Mouse (Mus musculus) megakaryocyte, embryonic 14.5 days (primary cell): Measurements from ENCODE around the gene B4galt5. TPM values are rescaled to one million over a fixed set of nuclear protein-coding genes. Genes with fewer than 3 reads are reported as not detected.

Experiments
- H3K27me3 ChIP-seq: replicated peaks from 2 replicates; pipeline ENCODE3; 2012; ENCODE audit warnings: inconsistent platforms
- H3K36me3 ChIP-seq: replicated peaks from 2 replicates; pipeline ENCODE3; 2012; ENCODE audit warnings: low read length, inconsistent platforms, mixed read lengths
- H3K4me1 ChIP-seq: 2 replicates; pipeline ENCODE4 v1.6.1; 2012; ENCODE audit warnings: inconsistent platforms
- H3K4me3 ChIP-seq: replicated peaks from 2 replicates; pipeline ENCODE3; 2012; ENCODE audit warnings: moderate library complexity, mild to moderate bottlenecking, inconsistent platforms
- H3K9me3 ChIP-seq: 2 replicates; pipeline ENCODE4 v1.6.1; 2012; ENCODE audit warnings: inconsistent platforms
- FLI1 ChIP-seq: IDR thresholded peaks from 2 replicates; pipeline ENCODE4 v1.6.1; 2012; ENCODE audit warnings: low read length, inconsistent platforms, mixed read lengths
- GATA1 ChIP-seq: IDR thresholded peaks from 3 replicates; pipeline ENCODE4 v1.6.1; 2012; ENCODE audit warnings: mixed read lengths, low read length, inconsistent platforms, borderline replicate concordance
- polyA plus RNA-seq: library from polyadenylated mRNA; stranded (reverse); fragments of >175 nt; gene quantifications from 2 replicates; pipeline ENCODE4 v1.2.3, GENCODE M21; 2012; ENCODE audit warnings: low replicate concordance; ENCODE audit not compliant: insufficient read depth

Gene B4galt5
- polyA plus RNA-seq, 1 experiment = 3.7 TPM

- Histone ChIP-seq H3K36me3 (peaks cover 3% of the 10 kb centered on the region), H3K4me3 (no peak overlapping the region), H3K9me3 (peaks cover 26% of the 10 kb centered on the region), H3K27me3 (peaks cover 77% of the 10 kb centered on the region), H3K4me1 (peaks cover 25% of the 10 kb centered on the region)
- no peak for TF ChIP-seq FLI1
These were observed 16.1 kb upstream of the B4galt5 start for GRCm38 (mm10) chr2:167365063-167365462.

DNA sequence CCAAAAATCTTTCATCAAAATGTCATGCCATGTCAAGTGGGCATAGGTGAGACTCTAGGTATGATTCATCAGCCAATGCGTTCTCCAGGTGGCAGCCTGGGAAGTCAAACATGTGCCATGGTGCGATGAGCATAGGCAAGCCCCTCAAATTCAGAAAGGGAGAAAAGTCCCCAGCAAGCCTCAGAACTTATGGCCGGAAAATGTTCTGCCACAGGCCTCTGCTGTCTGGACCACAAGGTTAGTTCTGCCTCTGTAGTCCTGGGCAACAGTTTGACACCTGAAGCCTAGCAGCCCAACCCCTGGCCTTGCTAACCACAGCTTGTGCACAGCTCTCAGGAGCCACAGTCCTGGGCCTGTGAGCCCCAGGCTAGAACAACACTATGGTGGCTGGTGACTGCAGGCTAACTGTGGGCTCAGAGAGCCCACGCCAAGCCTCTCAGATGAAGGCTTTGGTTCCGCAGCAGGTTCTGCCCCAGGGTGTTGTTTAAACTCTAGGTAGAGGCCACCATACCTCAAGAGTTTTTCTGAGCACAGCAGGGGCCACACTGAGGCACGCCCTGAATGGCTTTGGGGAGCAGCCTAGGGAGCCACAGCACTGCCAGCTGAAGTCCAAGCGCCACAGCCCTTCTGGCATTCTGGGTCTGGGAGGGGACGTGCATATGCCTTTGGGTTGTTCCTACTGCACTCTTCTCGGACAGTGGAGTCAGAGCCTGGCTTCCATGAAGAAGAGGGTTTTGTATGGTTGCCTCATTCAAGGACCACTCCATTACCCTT lies 14.5 kb upstream of the B4galt5 start:
- Histone ChIP-seq H3K4me1 (peaks cover 29% of the 10 kb centered on the region), H3K36me3 (peaks cover 3% of the 10 kb centered on the region), H3K9me3 (peaks cover 26% of the 10 kb centered on the region), H3K4me3 (no peak overlapping the region), H3K27me3 (peaks cover 73% of the 10 kb centered on the region)
- TF ChIP-seq GATA1 = no peak
- TF ChIP-seq FLI1 = no peak

DNA sequence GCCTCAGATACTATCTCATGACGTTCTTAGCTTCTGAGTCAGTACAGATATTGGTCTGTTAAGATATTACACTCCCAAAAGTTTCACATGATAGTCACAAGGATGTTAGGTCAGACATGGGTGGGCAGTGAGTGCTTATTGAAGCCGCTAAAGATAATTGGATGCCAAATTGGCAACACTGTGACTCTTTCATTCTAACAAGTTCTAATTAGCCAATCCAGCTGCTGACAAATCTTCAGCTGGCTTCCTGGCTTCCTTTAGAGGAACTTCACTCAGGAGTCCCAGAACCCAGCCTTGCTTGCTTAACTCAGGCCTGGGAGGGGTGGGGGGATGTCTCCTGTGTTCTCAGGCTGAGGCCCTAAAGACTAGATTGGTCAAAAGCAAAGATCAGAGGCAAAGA lies 9.5 kb upstream of the B4galt5 start:
- TF ChIP-seq FLI1 (no peak), GATA1 (no peak)
- peaks cover 12% of the 10 kb centered on the region for H3K9me3 ChIP-seq
- peak overlapping the region; percentile 62 for H3K4me3 ChIP-seq
- peaks cover 19% of the 10 kb centered on the region for H3K4me1 ChIP-seq
- no peaks in the 10 kb centered on the region for H3K36me3 ChIP-seq
- H3K27me3 ChIP-seq = peaks cover 47% of the 10 kb centered on the region

DNA sequence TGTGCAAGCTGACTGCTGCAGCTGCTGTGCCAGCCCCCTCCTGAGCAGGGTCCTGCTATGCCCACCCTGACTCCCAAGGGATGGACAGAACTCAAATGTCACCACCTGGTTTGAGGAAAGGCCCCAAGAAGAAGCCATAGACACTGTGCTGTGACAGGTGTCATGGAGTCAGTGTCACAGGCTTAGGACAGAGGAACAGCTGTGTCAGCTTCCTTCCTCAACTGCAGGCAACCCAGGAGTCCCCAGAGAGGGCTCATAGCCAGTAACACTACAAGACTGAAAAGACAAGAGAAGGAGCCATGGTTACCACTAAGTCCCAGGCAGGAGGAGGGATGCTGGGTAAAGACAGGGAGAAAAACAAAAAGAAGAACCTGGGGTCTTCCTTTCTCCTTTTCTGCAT lies 7.9 kb upstream of the B4galt5 start:
- Histone ChIP-seq H3K4me1 (peaks cover 32% of the 10 kb centered on the region), H3K9me3 (0 out of 2 replicates have a peak, but pooled peaks cover 5% of the 10 kb centered on the region), H3K4me3 (no peak overlapping the region), H3K36me3 (no peaks in the 10 kb centered on the region), H3K27me3 (peaks cover 31% of the 10 kb centered on the region)
- TF ChIP-seq GATA1 (no peak), FLI1 (no peak)

DNA sequence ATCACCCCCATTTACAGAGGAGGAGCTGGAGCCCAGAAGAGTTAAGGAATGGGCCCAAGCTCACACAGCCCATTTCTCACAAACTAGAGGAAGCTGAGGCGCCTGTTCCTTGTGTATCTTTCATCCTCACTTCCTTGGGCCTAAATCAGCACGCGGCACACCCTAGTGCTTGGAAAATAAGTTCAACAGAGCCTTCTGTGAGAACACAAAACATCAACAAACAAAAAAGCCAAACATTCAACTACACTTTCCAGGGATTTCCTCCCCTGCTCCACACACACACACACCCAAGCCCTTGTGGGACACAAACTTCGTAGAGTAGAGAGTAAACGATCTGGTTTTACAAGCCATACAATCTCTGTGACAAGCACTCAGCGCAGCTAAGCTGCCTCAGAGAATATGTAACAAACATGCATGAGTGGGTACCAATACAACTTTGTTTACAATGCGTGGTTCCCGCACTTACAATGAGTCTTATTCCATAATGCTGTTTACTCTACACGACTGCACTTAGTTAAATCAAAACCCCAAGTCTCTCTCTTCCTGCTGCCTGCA lies 5.7 kb upstream of the B4galt5 start:
- TF ChIP-seq GATA1 (no peak), FLI1 (no peak)
- peaks cover 54% of the 10 kb centered on the region for H3K4me1 ChIP-seq
- H3K36me3 ChIP-seq = no peaks in the 10 kb centered on the region
- H3K27me3 ChIP-seq = peaks cover 23% of the 10 kb centered on the region
- H3K9me3 ChIP-seq = 0 out of 2 replicates have a peak, but pooled peaks cover 5% of the 10 kb centered on the region
- no peak overlapping the region for H3K4me3 ChIP-seq

DNA sequence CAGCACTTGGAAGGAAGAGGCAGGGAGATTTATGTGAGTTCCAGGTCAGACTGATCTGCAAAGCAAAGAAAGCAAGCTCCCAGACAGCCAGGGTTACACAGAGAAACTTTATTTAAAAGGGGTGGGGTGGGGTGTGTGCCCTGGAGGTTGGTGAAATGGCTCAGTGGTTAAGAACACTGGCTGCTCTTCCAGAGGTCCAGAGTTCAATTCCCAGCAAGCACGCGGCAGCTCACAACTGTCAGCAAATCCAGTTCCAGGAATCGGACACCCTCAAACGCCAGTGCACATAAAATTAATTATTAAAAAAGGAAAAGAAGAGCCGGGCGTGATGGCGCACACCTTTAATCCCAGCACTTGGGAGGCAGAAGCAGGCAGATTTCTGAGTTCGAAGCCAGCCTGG lies 5.1 kb upstream of the B4galt5 start:
- peaks cover 58% of the 10 kb centered on the region for H3K4me1 ChIP-seq
- H3K36me3 ChIP-seq = no peaks in the 10 kb centered on the region
- no peak for TF ChIP-seq GATA1
- no peak for TF ChIP-seq FLI1
- no peak overlapping the region for H3K4me3 ChIP-seq
- 0 out of 2 replicates have a peak, but pooled peaks cover 5% of the 10 kb centered on the region for H3K9me3 ChIP-seq
- H3K27me3 ChIP-seq = peaks cover 18% of the 10 kb centered on the region

GRCm38 (mm10) chr2:167352496-167352895 lies 3.5 kb upstream of the B4galt5 start:
- 0 out of 2 replicates have a peak, but pooled peaks cover 5% of the 10 kb centered on the region for H3K9me3 ChIP-seq
- no peak overlapping the region for H3K4me3 ChIP-seq
- H3K27me3 ChIP-seq = peaks cover 23% of the 10 kb centered on the region
- no peaks in the 10 kb centered on the region for H3K36me3 ChIP-seq
- peaks cover 64% of the 10 kb centered on the region for H3K4me1 ChIP-seq
- TF ChIP-seq FLI1 = no peak
- no peak for TF ChIP-seq GATA1

GRCm38 (mm10) chr2:167351371-167351951 lies 2.5 kb upstream of the B4galt5 start:
- Histone ChIP-seq H3K9me3 (0 out of 2 replicates have a peak, but pooled peaks cover 5% of the 10 kb centered on the region), H3K4me1 (peaks cover 58% of the 10 kb centered on the region), H3K36me3 (no peaks in the 10 kb centered on the region), H3K4me3 (no peak overlapping the region), H3K27me3 (peaks cover 23% of the 10 kb centered on the region)
- TF ChIP-seq GATA1 = no peak
- no peak for TF ChIP-seq FLI1

- Histone ChIP-seq H3K9me3 (peaks cover 3% of the 10 kb centered on the region; the same call in 1 of the 2 replicates), H3K27me3 (peaks cover 22% of the 10 kb centered on the region), H3K36me3 (no peaks in the 10 kb centered on the region), H3K4me1 (peaks cover 63% of the 10 kb centered on the region), H3K4me3 (peak overlapping the region; percentile 57)
- TF ChIP-seq GATA1 (no peak), FLI1 (no peak)
These were observed 1.2 kb upstream of the B4galt5 start for GRCm38 (mm10) chr2:167350126-167350650.
